Mouse (Mus musculus) megakaryocyte-erythroid progenitor cell, adult 5 weeks (primary cell): ENCODE data around the gene Cdc27. TPM values are rescaled to one million over a fixed set of nuclear protein-coding genes. Genes with fewer than 3 reads are reported as not detected.

ENCODE experiments used
- polyA plus RNA-seq: library from polyadenylated mRNA; stranded (reverse); fragments of >175 nt; gene quantifications from 2 replicates; pipeline ENCODE4 v1.2.3, GENCODE M21; 2012

Gene Cdc27
- polyA plus RNA-seq: 3.6 and 3.8 TPM in 2 replicates

DNA sequence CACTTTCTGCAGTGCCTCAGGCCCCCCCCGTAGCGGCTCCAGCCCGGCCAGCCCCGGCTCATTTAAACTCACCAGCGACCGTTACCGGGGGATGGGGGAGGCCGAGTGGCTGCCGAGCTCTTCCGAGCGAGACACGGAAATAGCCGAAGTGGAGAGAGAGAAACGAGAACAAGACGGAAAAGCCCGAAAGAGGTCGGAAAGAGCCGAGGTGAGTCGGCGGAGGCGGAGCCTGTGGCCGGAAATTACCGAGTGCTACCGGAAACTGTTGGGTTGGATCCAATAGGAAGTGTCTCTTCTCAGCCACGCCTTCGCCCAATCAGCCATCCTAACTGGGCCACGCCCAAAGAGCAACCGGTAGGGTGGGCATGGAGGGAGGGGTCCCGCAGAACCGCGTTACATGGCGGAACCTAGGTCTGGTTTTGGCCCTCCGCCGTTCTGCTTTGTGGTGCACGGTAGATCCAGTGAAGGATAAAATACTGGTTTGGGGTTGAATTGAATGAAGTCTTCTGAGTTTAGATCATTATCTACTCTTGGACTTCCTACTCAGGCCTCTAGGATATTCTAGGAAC lies at the start of gene Cdc27, which contains the start of gene Myl4:
Gene Cdc27, minus strand, starts transcription at position 215 of the 569 bp plus-strand sequence.
Gene Myl4, plus strand, starts transcription at position 258 of the 569 bp plus-strand sequence.

GRCm38 (mm10) chr11:104468751-104469268 lies 81.6 kb downstream of the Cdc27 start, which contains the start of gene Kansl1:
Gene Kansl1, minus strand, starts transcription at chr11:104468861.

Other genes with a start within 250 kb of the Cdc27 start
- gene Kansl1, start 81.8 kb downstream of the Cdc27 start, polyA plus RNA-seq: 182 and 186 TPM in 2 replicates
- gene Myl4, start within 50 bp of the Cdc27 start, polyA plus RNA-seq: 2.5 and 3.9 TPM in 2 replicates
- 3.3 and 4.5 TPM in 2 replicates for gene Itgb3, start 57.4 kb upstream of the Cdc27 start, polyA plus RNA-seq
- not detected in 2 replicates for gene Gm11639, start 135.1 kb upstream of the Cdc27 start, polyA plus RNA-seq